Mouse (Mus musculus): ENCODE results near the gene Plcb3. TPM values are rescaled to one million over a fixed set of nuclear protein-coding genes. Genes with fewer than 3 reads are reported as not detected.

The Plcb3 gene
- polyA plus RNA-seq (2012; rRNA removed) = 26.2 and 38.2 TPM in 2 replicates

DNA sequence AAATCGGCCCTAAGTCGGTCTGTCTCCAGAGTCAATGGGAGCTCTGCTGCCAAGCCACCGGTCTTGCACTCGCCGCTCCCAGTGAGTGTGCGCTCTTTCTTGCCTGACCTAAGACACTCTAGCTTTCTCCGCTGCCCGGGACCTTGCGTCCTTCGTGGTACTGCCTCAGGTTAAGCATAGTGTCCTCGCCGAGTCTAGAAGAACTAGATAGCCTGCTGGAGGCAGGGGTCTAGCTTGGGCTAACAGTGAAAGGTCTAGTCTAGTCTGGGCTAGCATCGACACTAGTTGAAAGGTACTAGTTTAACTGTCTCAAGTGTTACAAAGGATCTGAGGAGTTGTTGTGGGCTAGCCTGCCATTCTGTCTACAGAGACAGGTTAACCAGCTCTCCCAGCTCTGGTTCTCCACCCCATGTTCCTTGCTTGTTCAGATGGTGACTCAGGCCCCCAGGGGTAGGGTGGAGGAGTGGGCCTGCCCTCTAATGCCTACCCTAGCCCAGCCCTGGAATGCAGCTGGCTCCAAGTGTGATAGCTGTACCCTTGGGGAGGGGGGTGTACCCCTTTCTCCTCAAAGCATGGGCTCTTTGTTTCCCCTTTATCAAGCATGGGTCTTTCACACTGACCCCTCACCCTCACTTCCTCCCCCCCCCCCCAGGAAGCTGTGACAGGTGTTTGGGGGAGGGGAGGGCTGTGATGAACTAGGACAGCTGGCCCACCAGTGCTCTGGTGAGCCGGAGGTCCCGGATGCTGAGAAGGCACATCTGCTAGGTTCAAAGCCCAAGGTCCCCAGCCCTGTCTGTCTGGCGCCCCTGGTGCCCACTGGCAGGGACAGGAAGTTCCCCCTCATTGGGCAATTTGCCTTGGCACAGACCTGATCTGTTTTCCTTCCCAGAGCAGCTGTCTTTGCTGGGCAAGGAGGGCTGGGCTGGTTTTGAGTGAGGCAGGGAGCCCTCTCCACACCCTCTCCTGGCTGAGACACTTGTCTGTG lies at the start of gene Plcb3:
Gene Plcb3, minus strand, starts transcription at position 934 of the 985 bp plus-strand sequence.

DNA sequence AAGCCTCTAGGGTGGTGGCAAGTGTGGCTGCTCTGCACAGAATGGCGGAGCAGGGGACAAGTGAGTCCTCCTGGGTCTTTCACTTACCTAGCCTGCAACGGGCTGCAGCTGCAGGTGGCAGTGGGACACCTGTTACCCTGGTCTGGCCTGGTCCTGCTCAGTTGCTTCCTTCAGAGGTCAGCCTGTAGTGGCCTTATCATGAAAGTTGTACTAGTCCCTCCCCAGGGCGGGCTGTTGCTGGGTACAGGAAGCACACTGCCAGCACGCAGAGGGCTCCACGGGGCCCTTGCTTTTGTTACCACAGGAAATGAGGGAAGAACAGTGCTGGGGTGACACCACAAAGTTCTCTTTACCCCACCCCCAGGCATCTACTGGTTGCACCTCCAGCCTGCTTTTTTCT lies 42.9 kb upstream of the Plcb3 start, which contains the start of gene Fermt3:
Gene Fermt3, minus strand, starts transcription at position 279 of the 400 bp plus-strand sequence.

DNA sequence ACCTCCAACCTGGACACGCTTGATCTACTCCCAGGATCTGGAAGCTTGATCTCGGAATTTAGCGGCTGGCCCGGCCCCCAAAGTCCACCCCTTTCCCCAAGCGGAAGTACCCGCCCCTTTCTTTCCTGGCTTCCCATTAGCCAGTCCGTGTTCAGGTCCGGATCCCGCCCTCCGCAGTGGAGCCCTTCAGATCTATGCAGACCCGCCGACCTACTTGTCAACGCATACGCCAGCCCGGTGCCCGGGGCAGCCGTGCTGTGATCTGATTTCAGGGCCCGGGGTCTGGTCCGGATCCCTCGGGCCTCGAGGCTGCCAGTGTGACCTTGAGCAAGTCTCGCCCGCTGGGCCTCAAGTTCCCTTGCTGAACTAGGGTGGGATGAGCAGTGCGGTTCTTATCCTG lies 19.7 kb upstream of the Plcb3 start, which contains the start of the genes Nudt22 and Trpt1:
Gene Nudt22, minus strand, starts transcription at position 112 of the 400 bp plus-strand sequence.
Gene Trpt1, plus strand, starts transcription at position 126 of the 400 bp plus-strand sequence.

DNA sequence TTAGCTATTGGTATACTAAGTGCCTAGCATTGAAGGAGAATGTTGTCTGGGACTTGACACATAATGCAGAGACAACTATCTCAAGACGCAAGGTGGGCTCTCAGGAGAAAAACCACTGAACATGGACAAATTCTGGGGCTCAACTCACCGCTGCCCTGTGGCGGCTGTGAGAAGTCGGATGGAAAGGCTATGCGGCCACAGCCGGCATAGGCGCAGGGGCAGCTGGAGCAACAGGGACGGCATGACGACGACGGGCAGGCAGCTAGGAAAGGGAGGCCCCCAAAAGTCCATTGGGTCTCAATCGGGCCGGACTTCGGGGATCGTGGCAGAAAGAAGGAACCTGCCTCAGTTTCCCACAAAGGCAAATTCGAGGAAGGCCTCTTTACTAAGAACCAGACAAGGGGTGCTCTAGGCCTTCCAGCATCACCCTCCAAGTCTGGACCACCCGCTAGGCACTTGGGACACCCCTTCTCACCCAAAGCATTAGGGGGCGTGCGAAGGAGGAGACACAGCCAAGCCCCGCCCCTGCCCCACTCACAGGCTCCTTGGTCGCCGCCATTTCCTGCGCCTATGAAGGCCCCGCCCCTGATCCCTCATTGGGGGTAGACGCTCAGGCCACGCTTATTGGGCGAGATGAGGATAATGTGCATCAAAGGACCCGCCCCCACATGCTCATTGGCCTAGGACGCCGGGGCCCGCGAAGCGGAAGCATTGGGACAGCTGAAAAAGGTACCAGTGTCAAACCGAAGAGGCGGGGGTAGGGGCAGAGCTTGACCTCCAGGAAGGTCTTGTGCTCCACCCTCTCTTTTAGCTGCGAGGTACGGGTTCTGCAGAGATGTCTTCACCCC lies 16.0 kb upstream of the Plcb3 start, which contains the start of gene Dnajc4:
Gene Dnajc4, minus strand, starts transcription at position 562 of the 848 bp plus-strand sequence.

DNA sequence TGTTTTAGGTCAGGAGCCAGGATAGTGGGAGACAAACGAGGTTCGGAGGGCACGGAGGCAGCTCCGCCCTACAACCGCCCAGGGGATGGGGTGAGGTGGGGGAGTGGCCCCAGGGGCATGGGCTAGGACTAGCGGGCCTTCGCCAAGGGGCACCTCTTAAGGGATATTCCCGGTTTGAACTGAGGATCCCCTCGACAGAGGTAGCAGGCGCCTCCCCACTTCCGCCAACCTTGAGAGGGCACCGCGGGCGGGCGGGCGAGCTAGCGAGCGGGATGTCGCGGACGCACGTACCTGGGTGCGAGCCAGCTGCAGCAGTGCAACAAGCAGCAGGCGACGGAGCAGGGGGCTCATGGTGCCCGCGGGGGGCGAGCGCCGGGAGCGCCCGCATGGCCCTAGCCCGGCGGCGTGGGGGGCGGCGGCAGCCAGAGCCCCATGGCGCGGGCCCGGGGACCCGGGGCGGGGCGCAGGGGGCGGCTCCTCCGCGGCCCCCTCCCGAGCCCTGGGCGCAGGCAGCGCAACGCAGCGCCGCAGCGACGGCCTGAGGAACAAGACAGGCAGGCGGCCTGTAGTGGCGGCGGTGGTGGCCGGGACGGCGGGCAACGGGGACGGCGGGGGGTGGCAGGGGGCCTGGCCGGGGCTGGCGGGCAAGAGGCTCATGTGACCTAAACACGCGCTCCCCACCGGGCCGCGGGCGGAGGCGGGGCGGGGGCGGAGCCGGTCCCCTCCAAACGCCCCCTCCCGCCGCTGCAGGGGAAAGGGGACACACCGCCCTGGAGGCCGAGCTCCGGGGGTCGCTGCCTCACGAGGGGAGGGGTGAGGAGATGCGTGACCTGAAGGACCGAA lies 11.0 kb upstream of the Plcb3 start, which contains the start of gene Vegfb:
Gene Vegfb, minus strand, starts transcription at position 591 of the 843 bp plus-strand sequence.

DNA sequence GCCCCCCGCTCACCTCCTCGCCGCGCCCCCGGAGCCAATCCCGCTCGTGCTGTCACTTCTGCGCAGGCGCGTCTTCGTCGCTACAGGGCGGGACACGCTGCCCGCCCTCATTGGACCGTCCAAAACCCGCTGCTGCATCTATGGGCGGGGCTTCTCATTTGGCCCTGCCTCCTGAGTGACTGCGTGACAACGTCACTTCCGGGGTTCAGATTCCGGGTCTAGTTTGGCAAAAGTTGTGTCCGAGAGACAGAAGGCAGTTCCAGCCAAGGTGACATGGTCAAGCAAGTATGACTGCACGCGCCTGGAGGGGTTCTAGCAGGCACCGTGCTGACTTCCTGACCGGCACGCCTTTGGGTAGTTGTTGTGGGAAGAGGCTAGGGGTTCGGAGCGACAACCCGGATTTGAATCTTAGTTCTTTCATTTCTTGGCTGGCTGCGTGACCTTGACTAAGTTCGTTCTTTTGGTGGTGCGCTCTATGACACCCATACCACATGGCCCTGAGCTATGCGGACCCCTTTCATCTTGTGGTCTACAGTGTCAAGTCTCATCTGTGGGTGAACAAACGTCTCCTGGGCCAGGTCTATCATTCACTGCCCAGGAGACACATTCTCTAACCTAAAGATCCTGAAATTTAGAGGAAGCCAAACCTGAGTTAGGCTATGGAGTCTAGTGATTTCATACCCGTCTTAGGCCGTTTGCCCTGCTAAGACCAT lies 4.3 kb upstream of the Plcb3 start, which contains the start of gene Fkbp2:
Gene Fkbp2, minus strand, starts transcription at position 121 of the 713 bp plus-strand sequence.

DNA sequence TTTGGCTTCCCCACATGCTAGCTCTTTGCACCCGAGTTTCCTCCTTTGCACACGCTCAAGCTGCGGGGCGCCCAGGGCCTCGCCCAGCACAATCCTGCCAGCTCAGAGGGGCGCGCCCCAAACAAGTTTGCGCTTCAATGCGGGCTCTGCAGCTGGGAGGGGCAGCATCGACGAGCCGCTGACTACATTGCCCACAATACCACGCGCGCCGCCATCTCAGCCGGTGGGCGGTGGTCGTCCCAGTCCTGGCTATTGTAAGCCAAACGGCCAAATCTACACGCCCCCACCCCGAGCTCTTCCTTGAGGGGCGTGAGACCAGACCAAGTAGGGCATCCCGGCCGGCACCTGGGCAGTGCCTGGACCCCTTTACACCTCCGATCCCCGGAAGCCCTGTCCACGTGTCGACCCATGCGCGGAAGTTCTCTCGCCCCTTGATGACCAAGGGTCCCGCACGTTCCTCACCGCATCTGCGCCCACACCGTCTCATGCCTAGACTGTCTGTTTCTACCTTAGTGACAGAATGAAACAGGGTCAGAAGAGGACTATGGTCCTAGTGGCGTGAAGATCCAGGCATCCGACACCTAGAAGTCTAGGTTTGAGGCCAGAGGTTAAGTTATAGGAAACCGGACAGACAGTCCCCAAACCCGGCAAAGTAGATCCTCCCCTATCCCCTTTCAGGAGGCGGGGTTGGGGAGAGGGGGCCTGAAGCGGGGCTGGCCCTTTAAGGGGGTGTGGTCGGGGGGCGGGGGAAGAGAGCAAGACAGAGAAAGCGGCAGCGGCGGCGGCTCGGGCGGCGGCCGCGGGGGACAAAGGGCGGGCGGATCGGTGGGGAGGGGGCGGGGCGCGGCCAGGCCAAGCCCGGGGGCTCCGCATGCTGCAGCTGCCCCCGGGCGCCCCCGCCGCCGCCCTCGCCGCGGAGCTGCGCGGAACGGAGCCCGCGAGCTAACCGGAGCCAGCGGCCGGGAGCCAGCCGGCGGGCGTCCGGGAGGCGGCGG lies 1.8 kb downstream of the Plcb3 start, which contains the start of gene Ppp1r14b:
Gene Ppp1r14b, plus strand, starts transcription at position 758 of the 995 bp plus-strand sequence.

DNA sequence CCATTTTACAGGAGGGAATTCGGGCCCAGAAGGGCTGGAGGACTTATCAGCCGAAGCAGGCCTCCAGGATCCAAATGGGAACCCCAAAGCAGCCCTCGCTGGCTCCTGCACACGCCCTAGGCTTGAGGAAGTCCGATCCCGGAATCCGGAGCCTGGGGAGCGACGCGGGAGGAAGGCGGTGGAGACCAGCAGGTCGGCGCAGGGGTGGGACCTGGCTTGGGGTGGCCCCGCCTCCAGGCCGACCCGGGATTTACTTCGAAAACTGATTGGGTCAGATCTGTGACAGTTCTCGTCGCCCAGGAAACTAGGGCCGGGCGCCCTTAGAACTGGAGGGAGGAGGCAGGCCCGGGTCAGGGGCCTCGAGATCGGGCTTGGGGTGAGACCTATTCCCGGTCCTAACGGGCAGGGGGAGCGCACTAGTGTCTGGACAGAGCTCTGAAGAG lies 34.0 kb downstream of the Plcb3 start, which contains the start of gene Gpr137:
Gene Gpr137, minus strand, starts transcription at position 232 of the 443 bp plus-strand sequence.

DNA sequence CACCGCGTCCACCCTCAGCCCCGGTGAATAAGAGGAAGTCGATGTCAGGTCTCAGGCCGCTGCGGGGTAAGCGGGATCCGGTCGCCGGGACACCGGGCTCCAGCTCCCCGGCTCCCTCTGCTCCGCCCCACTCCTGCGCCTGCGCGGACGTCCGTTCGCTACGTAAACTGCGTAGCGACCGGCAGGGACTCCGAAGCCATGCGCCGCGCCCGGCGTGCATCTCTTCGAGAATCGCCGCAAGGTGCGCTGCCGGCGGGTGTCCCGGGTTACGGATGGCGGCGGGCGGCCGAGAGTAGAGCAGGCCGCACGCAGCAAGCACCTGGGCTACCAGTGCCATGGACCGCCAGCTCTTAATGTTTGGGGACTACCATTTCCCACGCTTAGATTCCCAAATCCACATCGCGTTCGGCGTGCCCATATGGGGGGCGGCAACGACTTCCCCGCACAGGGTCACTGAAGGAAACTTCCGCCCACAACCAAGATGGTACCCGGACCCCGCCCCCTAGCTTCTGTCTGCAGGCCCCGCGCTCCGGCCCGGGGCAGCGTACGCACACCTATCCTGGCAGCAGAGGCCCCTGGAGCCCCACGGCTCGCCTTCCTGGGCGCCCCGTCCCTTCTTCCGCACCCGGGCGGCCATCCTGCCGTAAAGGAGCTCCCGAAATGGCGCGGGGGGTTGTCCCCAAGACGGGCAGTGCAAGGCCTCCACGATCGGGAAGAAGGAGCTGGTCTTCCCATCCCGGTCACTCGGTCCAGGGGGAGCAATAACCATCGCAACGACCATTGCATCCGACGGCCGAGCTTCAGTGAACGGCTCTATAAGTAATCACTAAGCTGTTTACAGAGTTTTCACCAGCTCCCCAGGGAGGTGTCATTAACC lies 34.7 kb downstream of the Plcb3 start, which contains the start of gene Bad:
Gene Bad, plus strand, starts transcription at position 490 of the 877 bp plus-strand sequence.

DNA sequence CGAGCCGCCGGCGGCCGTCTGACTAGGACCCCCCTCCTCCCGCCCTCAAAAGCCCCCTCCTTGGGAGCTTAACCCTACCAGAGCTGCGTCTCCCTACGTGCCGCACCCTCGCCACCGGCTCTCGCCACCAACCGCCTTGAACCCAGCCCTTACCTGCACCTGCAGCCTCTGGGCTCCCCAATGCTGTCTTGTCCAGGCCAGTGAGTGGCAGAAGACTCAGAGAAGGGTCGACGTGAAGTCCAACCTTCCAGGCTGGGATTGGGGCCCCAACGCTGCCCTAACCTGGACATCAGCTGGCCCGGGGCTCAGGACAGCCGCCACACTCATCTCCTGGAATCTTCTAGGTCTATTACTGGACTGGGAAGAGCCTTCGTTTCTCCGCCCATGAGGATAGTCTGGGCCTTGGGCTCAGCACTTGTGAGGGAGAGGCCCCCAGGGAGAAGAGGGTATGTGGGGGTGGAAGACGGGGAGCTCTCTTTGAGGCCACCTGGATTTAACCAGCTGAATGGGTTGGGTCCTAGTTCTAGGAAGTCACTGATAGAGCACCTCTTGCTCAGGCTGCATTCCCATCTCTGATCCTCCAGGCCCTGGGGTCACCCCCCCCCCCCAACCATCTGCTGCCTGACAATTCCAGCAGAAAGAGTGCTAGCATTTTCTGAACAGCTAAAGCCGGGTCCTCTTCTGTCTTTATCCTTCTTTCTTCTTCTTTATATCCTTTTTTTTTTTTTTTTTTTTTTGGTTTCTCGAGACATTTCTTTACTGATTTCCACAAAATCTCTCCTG lies 41.9 kb downstream of the Plcb3 start, which contains the start of gene Kcnk4:
Gene Kcnk4, minus strand, starts transcription at position 321 of the 783 bp plus-strand sequence.

DNA sequence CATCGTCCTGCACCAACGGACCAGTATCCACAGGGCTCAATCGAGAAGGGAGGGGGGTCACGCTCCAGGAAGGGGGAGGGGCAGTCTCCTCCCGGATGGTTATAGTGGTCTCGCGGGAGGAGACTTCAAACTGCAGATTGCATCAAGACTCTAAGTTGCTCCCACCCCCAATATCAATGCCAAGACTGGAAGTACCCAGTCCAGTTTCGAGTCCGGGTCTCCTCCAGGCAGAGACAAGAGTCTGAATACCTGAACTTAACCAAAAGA lies 51.0 kb downstream of the Plcb3 start, which contains the start of gene Catsperz:
Gene Catsperz, minus strand, starts transcription at position 74 of the 267 bp plus-strand sequence.

DNA sequence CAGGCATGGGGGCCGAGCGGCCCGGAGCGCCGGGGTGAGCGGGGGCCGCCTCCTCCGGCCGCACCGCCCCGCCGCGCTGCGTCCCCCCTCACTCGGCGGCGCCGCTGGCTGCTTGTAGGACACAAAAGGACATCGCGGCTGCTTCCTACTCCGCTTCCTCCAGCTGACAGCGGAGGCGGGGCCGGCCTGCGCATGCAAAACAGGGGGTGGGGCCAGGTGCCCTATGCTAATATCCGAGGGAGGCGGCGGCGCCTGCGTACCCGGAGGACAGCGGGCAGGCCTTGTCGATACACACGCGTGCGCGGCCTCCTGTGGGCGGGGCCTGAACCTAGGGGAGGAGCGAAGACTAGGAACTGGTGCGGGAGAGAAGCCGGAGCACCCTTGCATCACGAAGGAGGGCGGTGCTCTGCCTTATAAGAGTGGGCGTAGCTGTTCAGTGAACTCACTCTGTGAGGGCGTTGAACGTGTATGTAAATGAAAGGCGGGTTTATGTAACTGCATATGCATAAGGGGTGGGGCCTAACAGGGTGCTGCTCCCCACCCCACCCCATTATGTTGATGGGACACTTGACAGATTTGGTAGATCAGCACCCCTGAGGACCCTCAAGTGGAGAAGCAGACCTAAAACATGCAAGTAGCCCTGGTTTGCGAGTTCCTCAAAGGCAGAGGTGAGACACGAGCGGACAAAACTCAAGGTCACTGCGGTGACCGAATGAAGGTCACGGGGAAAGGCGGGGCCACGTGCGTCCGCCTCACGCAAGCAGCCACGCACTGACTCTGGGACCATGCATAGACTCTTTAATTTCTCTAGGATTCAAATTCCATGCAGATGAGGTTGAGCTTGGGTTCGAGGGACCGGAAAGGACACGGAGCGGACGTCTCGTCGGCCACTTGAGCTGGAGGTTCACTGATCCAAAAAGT lies 54.4 kb downstream of the Plcb3 start, which contains the start of gene Esrra:
Gene Esrra, minus strand, starts transcription at position 167 of the 921 bp plus-strand sequence.

DNA sequence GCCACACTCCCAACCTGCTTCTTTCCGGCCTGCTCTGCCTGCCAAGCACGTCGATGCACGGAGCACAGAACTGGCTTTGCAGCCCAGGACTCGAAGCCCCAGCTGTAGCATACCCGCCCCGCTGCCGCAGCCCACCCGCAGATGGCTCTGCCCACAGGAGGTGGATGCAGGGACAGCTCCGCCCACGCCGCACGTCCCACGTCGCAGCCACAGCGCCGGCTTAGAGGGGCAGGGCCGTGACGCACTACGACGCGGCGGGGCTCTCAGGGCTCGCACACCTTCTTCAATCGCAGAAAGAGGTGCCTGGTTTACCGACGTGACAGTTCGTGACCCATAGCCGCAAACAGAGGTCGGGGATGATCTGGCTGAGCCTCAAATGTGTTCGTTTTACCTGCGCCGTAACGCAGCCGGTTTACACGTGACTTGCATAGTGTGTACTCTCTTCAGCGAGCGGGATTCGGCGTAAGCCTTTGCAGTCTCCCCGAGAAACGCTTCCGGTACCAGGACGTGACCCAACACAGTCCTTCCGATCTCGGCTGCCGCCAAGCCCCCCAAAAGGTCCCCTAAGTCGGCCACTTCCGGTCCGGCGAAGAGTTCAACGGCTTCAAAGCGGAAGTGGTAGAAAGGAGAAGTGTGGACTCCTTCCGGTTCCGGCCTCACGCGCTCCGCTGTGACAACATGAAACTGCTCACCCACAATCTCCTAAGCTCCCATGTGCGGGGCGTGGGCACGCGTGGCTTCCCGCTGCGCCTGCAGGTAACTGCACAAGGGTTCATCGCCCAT lies 66.6 kb downstream of the Plcb3 start, which contains the start of the genes Trmt112 and Prdx5:
Gene Trmt112, plus strand, starts transcription at position 192 of the 783 bp plus-strand sequence.
Gene Prdx5, minus strand, starts transcription at position 600 of the 783 bp plus-strand sequence.

Data from central nervous system, embryonic 14 days (tissue).